Mouse (Mus musculus) c-Kit-positive CD71-negative TER-119-negative erythroid progenitor cells, embryonic 14.5 days (primary cell): ENCODE results near the gene Tet2.

Experiments used
- DNase-seq: peaks from one replicate; pipeline ENCODE4 v3.0.0-alpha.2; 2013; ENCODE audit warnings: low read depth

The Tet2 gene

DNA sequence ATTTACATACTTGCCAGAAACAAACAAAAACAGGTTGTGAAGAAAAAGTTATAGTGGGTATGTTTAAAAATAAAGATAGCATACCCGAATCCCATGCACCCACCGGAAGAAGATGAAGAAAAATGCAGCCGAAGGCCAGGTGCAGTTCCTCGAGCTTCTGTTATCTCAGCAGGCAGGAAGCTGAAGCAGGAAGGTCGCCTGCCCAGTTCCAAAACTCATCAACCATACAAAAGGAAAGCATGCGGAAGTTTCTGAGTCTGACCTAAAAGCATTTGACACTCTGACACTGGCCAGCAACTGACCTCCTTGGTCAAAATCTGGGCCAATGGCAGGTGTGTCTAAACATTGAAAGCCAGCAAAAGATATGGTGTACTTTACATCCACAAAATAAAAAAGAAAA is 26.8 kb downstream of the Tet2 start:
- no peak for DNase-seq

DNA sequence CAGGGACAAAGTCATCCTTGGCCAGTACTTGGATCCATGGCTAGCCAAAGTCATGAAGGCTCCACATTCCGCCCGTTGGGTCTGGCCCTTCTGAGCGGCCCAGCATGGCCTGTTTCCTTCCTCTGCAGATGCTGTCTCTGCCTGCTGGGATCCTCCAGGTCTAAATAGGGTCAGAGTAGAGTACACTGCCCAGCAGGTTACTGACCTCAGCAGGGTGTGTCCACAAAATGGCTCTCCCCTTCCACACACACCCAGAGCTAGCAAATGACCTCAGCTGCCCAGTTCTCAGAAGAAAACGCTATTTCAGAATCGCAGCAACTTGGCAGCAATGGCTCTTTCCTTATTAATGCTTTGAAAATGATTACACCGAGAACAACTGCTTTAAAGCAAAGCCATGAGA is 27.5 kb downstream of the Tet2 start:
- DNase-seq, result no peak

DNA sequence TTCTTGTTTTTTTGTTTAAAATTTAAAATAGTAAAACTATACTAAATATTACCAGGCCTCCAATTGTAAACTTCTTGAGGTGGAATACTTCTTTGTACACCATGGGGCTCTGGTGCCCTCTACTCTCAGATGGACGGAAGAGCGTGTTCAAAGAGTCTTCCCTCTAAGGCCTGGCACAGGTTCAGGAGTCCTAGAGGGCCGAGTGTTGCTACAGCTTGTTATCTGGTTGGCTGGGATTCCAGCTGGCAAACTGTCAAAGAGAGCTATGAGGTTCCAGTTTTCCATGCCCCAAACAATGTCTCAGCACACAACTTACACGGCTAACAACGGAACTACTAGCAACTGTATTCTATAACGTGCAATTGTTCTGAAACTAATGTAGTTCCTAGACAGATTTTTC is 28.8 kb downstream of the Tet2 start:
- DNase-seq, result no peak

DNA sequence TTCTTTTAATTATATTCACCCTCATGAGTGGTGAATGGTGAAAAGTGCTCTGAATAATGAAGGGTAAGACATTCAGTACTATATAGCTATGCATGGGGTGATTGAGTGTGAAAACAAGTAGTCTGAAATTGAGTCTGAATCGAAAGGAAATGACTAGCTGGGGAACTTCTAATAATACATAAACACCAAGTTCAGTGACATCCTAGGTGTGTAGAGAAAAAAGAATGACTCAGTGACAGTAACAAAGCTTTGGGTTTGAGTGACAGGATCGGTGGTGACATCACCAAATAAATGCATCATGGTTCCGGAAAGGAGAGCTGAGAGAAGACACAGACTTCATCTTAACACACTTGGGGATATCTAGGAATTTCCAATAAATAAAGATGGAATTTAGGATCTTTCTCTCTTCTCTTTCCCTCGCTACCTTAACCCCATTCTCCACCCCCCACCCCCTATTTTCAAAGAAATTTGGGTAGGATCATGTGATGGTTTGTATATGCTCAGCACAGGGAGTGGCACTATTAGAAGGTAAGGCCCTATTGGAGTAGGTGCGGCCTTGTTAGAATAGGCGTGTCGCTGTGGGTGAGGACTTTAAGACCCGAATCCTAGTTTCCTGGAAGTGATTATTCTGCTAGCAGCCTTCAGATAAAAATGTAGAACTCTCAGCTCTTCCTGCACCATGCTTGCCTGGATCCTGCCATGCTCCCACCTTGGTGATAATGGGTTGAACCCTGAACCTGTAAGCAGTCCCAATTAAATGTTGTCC is 29.6 kb downstream of the Tet2 start:
- DNase-seq, result no peak

DNA sequence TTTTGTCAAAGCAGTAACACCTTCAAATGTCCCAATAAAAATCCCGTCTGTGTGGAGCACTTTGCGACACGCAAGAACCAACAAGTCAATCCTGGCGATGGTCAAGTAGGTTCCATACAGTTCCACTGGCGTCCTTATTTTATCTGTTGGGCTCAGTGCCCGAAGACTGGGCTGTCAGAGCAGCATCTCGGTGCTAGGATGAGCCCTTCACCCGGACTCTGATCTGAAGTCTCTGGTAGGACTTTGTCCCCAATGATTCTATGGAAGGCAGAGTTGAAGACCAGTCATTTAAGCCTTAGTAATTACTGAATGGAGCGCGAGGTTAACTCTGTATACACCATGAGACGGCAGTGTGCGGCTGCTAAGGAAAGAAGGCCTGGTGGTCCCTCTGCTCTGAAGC is 30.6 kb downstream of the Tet2 start:
- DNase-seq, result no peak

DNA sequence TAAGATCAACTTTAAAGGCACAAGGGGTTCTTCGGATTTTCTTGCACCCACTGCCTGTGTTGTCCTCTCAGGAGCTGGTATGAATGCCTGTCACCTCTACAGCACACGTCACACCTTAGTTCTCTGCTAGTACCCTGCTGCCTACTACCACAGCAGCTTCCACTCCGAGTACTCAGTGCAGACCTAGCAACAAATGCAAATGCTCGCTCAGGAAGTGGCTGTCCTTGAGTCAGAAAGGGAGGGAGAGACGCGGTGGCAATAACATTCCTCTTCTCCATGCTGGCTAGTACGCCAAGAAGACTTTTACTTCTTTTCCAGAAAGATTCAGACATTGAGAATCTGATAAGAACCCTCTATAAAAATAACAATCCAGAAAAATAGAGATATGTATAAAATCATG is 31.5 kb downstream of the Tet2 start:
- no peak for DNase-seq

DNA sequence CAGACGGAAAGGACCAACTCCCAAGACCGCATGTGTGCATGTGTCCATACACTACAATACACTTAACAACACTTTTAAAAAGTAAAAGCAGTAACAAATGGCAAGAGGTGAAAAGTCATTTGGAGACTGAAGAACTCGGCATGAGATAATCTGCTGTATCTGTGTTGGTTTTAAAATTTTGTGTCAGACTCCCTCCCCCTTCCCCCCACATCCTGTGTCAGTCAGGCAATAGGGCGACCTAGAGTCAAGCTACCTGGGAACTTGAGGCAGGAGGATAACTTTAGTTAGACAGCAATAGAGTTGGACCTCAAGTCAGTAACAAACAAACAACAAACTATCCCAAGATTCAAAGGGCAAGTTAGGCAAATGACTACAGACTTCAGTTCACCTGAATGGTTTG is 34.6 kb downstream of the Tet2 start:
- no peak for DNase-seq

DNA sequence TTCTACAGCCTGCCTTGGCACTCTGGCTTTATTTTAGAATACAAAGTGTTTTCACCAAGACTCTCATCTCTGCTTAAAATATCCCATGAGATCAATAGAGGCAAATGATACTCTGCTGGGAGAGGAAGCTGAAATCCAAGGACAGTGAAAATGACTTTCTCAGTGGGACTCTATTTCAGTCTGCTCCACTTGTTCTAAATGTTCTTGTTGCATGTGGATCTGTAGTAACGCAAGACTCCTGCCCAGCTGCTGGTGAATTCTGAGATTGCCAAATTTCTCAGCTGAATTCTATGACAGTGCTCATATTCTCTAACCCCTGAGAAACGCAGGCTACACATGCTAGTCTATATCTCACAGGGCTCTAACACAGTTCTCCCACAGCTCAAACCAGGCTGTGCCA is 35.1 kb downstream of the Tet2 start:
- no peak for DNase-seq

DNA sequence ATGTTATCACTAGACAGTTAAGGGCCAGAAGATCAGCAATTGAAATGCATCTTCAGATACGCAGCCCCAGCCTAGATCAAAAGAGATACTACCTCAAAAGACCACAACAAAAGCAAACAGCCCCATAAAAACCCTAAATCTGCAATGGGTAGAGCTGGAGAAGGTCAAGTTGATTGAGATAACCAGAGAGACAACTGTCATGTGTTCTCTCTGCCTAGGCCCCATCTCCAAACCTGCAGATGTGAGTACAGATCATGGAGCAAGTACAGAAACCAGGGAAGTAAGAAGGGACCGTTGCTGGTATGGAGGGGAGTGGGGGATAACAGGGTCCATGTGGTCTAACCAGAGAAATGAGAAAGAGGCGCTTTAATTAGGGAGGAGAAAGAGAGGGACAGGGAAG is 36.1 kb downstream of the Tet2 start:
- no peak for DNase-seq

DNA sequence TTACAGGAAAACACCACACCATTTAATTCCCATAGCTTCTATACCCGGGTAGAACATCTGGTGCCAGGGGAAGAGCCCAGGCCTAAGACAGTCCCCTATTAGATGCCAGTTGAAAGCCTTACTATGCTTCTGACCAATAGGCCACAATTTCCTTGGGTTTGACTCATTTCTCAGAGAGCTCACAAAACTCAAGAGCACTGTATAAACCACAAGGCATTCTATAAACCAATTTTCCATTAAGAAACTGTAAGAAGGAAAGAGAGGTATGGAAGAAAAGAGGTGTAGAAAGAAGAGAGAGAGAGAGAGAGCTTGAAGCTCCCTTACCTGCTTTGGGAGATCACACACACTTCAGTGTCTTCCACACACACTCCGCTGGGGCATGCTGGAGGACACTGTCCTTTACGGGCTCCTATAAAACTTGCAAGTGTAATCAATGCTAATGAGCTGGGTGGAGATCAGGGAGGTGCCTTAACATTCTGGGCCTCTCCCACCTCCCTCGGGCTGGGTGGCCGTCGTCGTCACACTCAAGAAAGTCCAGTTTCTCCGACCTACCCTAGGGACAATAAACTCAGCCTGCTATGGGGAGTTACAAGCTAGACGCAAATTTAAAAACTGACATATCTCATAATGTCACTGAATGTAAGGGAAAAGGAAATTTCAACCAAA is 38.5 kb downstream of the Tet2 start:
- no peak for DNase-seq

DNA sequence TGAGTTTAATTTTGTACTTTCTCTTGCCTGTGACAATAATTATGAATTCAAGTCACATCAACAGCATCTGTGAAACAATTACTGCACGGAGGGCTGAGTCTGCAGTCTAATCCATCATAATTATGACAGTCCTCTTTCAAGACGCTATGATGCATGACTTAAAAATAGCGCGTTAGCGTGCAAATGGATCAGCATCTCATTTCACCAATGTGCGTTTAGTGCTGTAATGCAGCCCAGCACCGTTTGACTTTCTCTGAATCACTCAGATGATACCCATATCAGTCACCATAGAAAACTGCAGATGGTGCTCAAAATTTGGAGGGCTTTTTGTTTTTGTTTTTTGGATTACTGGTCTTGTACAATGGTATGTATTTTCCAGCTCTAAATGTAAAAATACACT is 48.0 kb downstream of the Tet2 start:
- no peak for DNase-seq

DNA sequence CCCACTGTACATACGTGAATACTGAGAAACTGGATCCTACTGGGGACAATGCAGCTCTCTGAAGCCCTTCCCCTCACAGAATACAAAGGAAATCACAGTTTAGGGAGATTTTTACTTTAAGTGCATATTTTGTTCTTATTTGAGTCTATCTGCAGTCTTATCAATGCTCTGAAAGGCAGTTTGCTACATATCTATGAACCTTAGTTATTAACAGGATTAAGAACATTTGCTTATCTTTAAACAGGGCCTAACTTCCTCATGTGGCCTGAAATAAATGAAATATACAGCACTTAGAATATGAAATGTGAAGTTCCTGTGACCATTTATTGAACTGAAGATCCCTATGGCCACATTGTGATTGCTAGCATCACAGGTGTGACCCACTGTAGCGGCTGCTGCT is 53.6 kb downstream of the Tet2 start:
- DNase-seq, result no peak

DNA sequence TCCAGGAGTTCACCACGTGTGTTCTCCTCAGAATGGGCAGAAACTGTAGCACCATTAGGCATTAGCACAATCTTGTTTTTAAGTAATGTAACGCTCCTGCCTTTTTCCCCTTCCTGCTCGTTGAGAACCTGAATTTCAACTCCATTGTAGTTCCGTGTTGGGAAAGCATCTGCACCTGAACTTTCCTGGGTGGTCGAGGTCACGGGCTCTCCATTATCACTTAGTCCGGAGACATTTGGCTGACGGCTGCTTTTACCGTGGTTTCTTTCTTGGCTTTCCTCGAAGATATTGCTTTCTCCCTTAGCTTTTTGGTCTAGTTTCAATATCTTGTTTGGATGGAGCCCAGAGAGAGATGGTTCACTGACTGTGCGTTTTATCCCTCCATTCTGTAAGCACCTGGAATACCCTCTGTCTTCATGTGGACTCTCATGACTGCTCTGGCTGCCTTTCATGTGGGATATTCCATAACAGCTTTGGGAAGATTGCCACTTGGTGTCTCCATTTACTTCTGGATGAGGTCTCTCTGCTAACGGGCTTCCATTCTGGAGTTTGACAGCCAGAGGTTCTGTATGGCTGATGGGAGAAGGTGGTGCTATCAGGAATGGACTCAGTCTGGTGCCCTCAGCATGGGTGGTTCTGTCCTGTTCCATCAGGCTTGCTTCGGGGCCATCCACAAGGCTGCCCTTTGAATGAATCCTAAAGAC is 56.8 kb downstream of the Tet2 start:
- no peak for DNase-seq

DNA sequence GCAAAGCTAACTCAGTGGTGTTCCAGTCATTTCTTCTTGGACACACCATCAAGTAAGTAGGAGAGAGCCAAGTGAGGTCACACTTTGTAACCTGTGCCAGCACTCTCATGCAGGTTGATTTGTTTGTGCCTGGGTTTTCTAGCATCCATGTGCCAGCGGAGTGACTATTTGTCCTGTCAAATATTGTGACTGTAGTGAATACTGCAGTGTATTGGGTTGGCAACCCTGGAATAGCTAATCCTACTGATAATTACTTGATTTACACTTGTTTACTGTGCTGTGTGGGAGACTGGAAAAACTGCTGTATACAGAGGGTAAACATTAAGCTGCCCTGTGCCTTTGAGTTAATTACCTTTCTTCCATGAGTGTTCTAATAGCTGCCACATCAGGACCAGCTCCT is 62.1 kb downstream of the Tet2 start:
- DNase-seq, result no peak

DNA sequence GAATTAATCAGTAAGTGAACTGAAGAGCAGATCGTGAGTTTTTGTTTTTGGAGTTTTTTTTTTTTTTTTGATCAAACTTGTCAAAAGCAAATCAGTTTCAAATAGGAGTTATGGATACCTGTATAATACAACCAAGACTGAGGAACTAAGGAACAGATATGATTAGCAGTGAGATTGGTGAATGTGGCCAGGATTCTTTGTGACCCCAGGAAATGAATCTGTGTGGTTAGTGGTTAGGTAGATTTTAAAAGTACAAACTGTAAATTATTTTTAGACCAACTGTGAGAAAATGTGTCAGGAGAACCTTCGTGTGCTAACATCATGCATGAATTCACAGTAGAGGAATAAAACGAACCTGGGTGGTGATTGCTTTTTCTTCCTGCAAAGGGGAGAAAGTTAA is 66.0 kb downstream of the Tet2 start:
- DNase-seq, result no peak

DNA sequence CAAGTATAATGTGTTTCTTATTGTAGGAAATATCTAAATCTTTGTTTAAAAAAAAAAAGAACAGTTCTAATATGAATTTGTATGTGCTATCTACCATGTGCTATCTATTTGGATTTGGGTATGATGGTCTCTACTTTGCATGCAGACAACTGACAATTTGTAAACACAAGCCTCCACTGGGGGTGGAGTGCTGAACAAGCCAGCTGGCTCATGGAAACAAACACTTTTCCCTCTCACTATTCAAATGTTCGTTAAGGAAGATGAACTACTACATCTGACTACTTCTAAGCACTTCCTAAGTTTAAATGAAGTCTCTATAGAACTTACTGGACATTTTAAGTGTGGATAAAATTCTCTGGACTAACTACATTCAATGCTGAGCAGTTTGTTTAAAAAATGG is 71.2 kb downstream of the Tet2 start:
- no peak for DNase-seq

DNA sequence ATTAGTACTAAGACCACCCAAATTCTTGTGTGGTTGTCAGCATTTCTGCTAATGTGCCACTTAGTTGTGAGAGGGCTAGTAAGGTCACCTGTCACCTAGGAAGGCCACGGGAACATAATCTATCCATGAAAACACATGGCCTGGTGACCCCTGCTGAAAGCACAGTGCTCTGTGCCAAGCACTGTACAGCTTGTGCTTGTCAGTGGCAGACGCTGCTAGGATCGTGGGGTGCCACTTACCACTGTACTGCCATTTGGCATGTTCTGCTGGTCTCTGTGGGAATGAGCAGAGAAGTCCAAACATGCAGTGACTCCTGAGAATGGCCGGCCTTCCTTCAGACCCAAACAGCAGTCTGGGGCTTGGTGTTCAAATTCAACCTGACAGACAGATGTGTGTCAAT is 73.8 kb downstream of the Tet2 start:
- no peak for DNase-seq

DNA sequence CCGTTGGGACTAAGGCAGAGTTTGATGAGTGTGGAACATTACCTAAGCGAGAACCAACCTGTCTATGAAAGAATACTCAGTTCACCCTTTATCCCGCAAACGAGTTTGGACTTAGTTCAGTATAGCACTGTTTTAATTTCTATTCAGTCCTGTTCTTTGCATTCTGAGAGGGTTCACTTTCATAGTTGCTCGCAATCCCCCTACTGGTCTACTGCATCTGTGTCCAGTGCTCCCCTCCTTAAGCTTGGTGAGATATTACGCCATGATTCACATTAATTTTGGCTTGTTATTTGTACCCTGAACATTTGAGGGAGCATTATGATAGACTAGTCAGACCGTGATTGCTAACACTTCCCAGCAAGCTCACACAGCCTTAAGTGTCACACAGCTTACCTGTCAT is 76.1 kb downstream of the Tet2 start:
- DNase-seq, result no peak

DNA sequence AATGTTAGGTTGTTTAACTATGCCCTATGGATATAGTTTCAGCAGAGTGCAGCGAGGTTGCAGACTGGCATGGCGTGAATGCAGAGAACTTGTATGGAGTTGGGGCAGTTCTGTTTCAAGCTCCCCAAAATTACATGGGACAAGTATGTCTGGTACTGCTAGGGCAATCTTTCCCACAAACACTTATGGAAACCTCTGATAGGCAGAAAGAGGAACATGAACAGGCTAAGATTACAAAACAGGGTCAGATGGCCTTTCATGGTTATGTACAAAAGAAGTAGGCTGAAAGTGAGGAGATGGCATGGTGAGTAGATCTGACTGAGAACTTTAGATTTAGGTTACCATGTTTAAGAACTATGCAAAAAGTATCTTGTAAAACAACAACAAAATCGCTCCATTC is 81.7 kb downstream of the Tet2 start:
- DNase-seq, result no peak

DNA sequence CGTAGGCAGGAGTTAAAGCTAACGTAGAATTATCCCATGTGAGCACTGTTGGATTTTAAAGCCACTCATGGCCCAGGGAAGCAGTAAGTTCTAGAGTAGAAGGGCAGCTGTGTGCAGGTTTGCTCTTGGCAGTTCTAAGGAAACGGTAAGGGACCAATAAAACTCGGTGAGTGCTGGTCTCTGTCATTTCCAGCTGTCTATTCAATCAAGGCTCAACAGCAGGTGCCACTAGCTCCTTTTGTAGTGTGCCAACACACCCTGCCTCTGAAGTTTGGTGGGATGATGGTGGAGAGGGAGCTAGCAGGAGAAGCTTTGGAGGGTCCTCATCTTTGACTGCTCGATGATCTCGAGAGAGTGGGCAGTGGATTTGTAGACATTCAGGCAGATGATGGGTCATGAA is 82.5 kb downstream of the Tet2 start:
- no peak for DNase-seq

DNA sequence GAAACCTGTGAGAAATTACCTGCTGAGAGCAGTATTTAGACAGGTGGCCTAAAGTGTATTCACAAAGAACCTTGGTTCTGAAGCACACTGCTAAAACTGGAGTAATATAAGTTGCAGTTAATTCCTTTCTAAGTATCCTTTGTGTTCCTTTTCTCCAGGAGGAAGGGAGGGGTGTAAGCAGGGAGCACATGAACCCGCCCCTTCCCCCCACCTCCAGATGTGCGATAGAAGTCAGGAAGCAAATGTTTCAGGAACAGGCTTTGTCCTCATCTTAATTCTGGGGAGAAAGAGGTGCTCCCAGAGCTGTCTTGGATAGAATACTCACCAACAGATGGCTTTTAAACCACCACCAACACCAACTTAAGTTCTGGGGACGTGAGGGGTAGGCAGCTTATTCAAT is 82.9 kb downstream of the Tet2 start:
- DNase-seq, result no peak

DNA sequence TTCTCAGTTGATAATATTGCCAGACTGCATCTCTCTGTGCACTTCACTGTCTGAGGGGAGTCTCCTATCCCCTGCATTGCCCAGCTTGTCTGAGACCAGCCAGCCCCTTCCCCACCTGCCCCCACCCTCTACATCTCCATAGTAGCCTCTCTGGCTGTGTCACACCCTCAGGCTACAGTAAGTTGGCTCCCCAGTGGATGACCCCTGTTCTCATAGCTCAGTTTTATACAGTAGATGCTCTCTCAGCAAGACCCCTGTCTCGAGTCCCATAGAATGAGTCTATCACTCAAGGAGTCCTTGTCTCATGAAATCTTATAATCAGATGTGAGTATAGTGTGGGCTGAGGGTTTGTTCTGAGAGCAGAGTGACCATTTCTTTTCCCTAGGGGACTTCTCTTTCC is 85.8 kb downstream of the Tet2 start:
- no peak for DNase-seq

DNA sequence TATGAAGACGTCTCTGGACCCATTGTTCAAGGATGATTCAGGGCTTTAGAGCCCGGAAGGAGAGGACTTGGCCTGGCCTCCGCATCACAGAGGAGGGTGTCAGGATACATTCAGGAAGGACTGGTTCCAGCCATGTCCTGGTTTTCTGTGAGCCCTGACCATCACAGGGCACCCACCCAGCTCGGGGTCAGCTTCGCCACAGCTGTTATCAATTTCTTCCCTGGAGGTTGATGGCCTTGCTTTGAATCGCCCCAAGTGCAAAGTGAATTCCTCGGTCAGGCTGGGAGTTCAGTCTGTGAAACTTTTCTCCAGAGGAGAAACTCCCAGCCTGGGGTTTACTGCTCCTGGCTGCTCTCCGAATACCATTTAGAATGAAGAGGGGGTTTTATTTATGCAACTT is 91.0 kb downstream of the Tet2 start:
- DNase-seq, result no peak

DNA sequence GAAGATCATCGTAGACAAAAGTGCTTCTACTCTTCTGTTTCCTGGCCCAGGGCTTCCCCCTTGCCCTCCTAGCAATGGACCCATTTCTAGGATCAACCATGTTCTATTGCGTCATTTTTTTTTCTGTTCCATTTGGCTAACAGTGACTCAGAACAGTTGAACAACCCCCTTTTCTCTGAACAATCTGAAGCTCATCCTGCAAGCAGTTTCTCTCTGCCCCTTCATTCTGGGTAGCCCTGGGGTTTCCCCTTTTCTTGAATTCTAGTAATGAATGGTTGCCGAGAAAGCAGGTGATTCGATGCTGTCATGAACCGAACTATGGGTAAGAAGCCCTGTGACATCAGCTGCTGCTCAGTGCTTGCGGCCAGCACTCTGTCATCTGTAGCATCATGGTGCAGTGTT is 108.0 kb downstream of the Tet2 start:
- DNase-seq, result no peak
